Comparison of ENCODE assay signal across 9 mouse cellular contexts in the genomic region with DNA sequence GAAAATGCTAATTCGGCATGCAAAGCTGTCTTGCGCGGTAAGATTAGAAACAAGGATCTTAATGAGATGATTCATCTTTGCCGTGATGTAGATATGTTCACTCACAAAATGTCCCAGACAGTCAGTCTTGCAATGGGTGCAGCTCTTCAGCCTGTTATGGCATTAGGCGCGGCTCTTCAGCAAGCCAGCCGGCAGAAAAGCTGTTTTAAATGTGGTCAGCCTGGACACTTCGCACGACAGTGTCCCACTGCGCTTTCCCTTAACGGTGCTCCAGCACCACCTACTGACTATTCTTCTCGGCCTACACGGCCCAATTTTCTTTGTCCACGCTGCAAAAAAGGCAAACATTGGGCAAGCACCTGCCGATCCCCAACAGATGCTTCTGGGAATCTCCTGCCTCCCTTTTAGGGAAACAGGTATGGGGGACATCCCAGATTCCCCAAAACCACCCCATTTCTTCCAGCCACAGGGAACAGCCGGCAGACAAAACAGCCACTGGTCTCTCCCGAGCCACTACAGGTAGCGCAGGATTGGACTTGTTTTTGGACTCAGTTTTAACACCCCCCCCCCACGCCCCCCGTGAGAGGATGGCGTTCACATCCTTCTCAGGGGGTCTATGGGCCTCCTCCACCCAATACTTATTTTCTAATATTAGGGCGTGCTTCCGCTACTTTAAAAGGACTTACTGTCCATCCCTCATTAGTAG. TPM values are rescaled to one million over a fixed set of nuclear protein-coding genes. Genes with fewer than 3 reads are reported as not detected.
DNase-seq lines count a peak whose midpoint lies in the region; ATAC-seq lines count a peak whose summit lies in the region.
"Had no signal": no experiment of that assay in that cellular context is flagged by ENCODE, and none has a peak within 500 bp of the region (broad histone marks: within the 10 kb centered on the region; RNA-seq: fewer than 3 reads in every experiment).

No protein-coding gene starts in this region.

- peak; percentile 76 for ATAC-seq in forebrain, embryonic 15.5 days (replicated peaks)
- peak; percentile 82 for ATAC-seq in hindbrain, embryonic 16.5 days
- ATAC-seq in stomach, embryonic 16.5 days (ENCODE audit: insufficient read depth, low FRiP score) = peak; percentile 75; the same call in 1 of the 2 replicates

- H3K27ac ChIP-seq in forebrain, embryonic 15.5 days (replicated peaks) = peak overlapping the region; percentile 73
- H3K27ac ChIP-seq in hindbrain, embryonic 16.5 days (ENCODE audit: low read depth, low read length) = peak overlapping the region; percentile 46
- no peak overlapping the region for H3K27ac ChIP-seq in stomach, embryonic 16.5 days (ENCODE audit: low read length)

- peak overlapping the region; percentile 63 for H3K4me3 ChIP-seq in forebrain, embryonic 15.5 days
- peak overlapping the region; percentile 71 for H3K4me3 ChIP-seq in hindbrain, embryonic 16.5 days (ENCODE audit: low read length)
- peak overlapping the region; percentile 60 for H3K4me3 ChIP-seq in stomach, embryonic 16.5 days (replicated peaks; ENCODE audit: low read length)

- peak overlapping the region; percentile 89 for H3K4me2 ChIP-seq in forebrain, embryonic 15.5 days (replicated peaks)
- H3K4me2 ChIP-seq in hindbrain, embryonic 16.5 days (ENCODE audit: low read length) = peak overlapping the region; percentile 93
- peak overlapping the region; percentile 83 for H3K4me2 ChIP-seq in stomach, embryonic 16.5 days (ENCODE audit: low read depth, low read length)

- peak; percentile 35 for DNase-seq in NIH3T3 (ENCODE audit: low read depth)
- DNase-seq in c-Kit-positive CD71-positive TER-119-positive erythroid progenitor cells, embryonic 14.5 days (ENCODE audit: low spot score) = peak; percentile 4
- DNase-seq in left cerebral cortex, postnatal 14 days (ENCODE audit: low spot score in 2 of 2) = peak; percentile 21 to 26
- peak; percentile 57 for DNase-seq in mesoderm, embryonic 11.5 days (ENCODE audit: low read depth, low spot score)
- no peak for DNase-seq in thymus, postnatal 36 days

- peaks cover 15% of the 10 kb centered on the region for H3K4me1 ChIP-seq in forebrain, embryonic 15.5 days
- peaks cover 10% of the 10 kb centered on the region for H3K4me1 ChIP-seq in hindbrain, embryonic 16.5 days (ENCODE audit: control insufficient read depth, insufficient read depth, low read depth, low read length)
- peaks cover 5% of the 10 kb centered on the region; the same call in 1 of the 2 replicates for H3K4me1 ChIP-seq in stomach, embryonic 16.5 days (ENCODE audit: control insufficient read depth, insufficient read depth, low read length)

- WGBS in forebrain, embryonic 15.5 days = 21% methylated on average over 23 of the region's 23 CpGs
- WGBS in hindbrain, embryonic 16.5 days = 21% methylated on average over 23 of the region's 23 CpGs
- 18% methylated on average over 23 of the region's 23 CpGs for WGBS in stomach, embryonic 16.5 days

- no peaks in the 10 kb centered on the region for H3K36me3 ChIP-seq in forebrain, embryonic 15.5 days
- no peaks in the 10 kb centered on the region for H3K36me3 ChIP-seq in hindbrain, embryonic 16.5 days (ENCODE audit: control insufficient read depth, insufficient read depth, low read length)
- H3K36me3 ChIP-seq in stomach, embryonic 16.5 days (ENCODE audit: control insufficient read depth, insufficient read depth, low read length) = no peaks in the 10 kb centered on the region

- intact Hi-C loops in left cerebral cortex, postnatal 14 days (cut with DNase I) = loop anchor here (10.0 kb wide), 1 partner anchor 220 kb away; a partner anchor contains a TSS

- no peaks in the 10 kb centered on the region for H3K9me3 ChIP-seq in forebrain, embryonic 15.5 days
- H3K9me3 ChIP-seq in hindbrain, embryonic 16.5 days (ENCODE audit: control insufficient read depth, low read length) = no peaks in the 10 kb centered on the region
- no peaks in the 10 kb centered on the region for H3K9me3 ChIP-seq in stomach, embryonic 16.5 days (replicated peaks; ENCODE audit: control insufficient read depth, low read length)

- H3K27me3 ChIP-seq in forebrain, embryonic 15.5 days = peaks cover 13% of the 10 kb centered on the region
- no peaks in the 10 kb centered on the region for H3K27me3 ChIP-seq in hindbrain, embryonic 16.5 days (replicated peaks; ENCODE audit: control insufficient read depth, insufficient read depth, low read length)
- no peaks in the 10 kb centered on the region; the same call in 1 of the 2 replicates for H3K27me3 ChIP-seq in stomach, embryonic 16.5 days (ENCODE audit: control insufficient read depth, insufficient read depth, low read length)

- peak overlapping the region; percentile 24; the same call in 1 of the 2 replicates for H3K9ac ChIP-seq in forebrain, embryonic 15.5 days (replicated peaks)
- peak overlapping the region; percentile 2 for H3K9ac ChIP-seq in hindbrain, embryonic 16.5 days (ENCODE audit: low read depth, low read length)
- H3K9ac ChIP-seq in stomach, embryonic 16.5 days (ENCODE audit: low read length) = peak overlapping the region; percentile 19; the same call in 1 of the 2 replicates

RNA-seq across cellular contexts. Expression of a gene that starts 11.1 kb away (rescaled TPM):
- not detected in 2 replicates for polyA plus RNA-seq in forebrain, embryonic 15.5 days (2015; fragmentation: Nextera tagmentation; extraction: Ambion mirVana)
- polyA plus RNA-seq in hindbrain, embryonic 16.5 days (2015; fragmentation: Nextera tagmentation; extraction: Ambion mirVana) = not detected in 2 replicates
- total RNA-seq in left cerebral cortex, postnatal 14 days (2021) = not detected
- not detected in 2 replicates for polyA plus RNA-seq in stomach, embryonic 16.5 days (2015; fragmentation: Nextera tagmentation; extraction: Ambion mirVana)
- total RNA-seq: neutrophil, adult 5-6 weeks had no signal

RNA-seq across cellular contexts. Expression of a gene that starts 11.6 kb away (rescaled TPM):
- polyA plus RNA-seq in forebrain, embryonic 15.5 days (2015; fragmentation: Nextera tagmentation; extraction: Ambion mirVana) = not detected in 2 replicates
- not detected in 2 replicates for polyA plus RNA-seq in hindbrain, embryonic 16.5 days (2015; fragmentation: Nextera tagmentation; extraction: Ambion mirVana)
- not detected for total RNA-seq in left cerebral cortex, postnatal 14 days (2021)
- not detected in 2 replicates for polyA plus RNA-seq in stomach, embryonic 16.5 days (2015; fragmentation: Nextera tagmentation; extraction: Ambion mirVana)
- total RNA-seq: neutrophil, adult 5-6 weeks had no signal

RNA-seq across cellular contexts. Expression of a gene that starts 18.1 kb away (rescaled TPM):
- not detected in 2 replicates for polyA plus RNA-seq in forebrain, embryonic 15.5 days (2015; fragmentation: Nextera tagmentation; extraction: Ambion mirVana)
- not detected in 2 replicates for polyA plus RNA-seq in hindbrain, embryonic 16.5 days (2015; fragmentation: Nextera tagmentation; extraction: Ambion mirVana)
- total RNA-seq in left cerebral cortex, postnatal 14 days (2021) = not detected
- not detected in 2 replicates for polyA plus RNA-seq in stomach, embryonic 16.5 days (2015; fragmentation: Nextera tagmentation; extraction: Ambion mirVana)
- total RNA-seq: neutrophil, adult 5-6 weeks had no signal

RNA-seq across cellular contexts. Expression of a gene that starts 27.1 kb away (rescaled TPM):
- polyA plus RNA-seq in forebrain, embryonic 15.5 days (2015; fragmentation: Nextera tagmentation; extraction: Ambion mirVana) = not detected in 2 replicates
- polyA plus RNA-seq in hindbrain, embryonic 16.5 days (2015; fragmentation: Nextera tagmentation; extraction: Ambion mirVana) = not detected in 2 replicates
- not detected for total RNA-seq in left cerebral cortex, postnatal 14 days (2021)
- not detected in 2 replicates for polyA plus RNA-seq in stomach, embryonic 16.5 days (2015; fragmentation: Nextera tagmentation; extraction: Ambion mirVana)
- total RNA-seq: neutrophil, adult 5-6 weeks had no signal

RNA-seq across cellular contexts. Expression of a gene that starts 44.4 kb away (rescaled TPM):
- not detected in 2 replicates for polyA plus RNA-seq in forebrain, embryonic 15.5 days (2015; fragmentation: Nextera tagmentation; extraction: Ambion mirVana)
- polyA plus RNA-seq in hindbrain, embryonic 16.5 days (2015; fragmentation: Nextera tagmentation; extraction: Ambion mirVana) = not detected in 2 replicates
- not detected for total RNA-seq in left cerebral cortex, postnatal 14 days (2021)
- polyA plus RNA-seq in stomach, embryonic 16.5 days (2015; fragmentation: Nextera tagmentation; extraction: Ambion mirVana) = not detected in 2 replicates
- total RNA-seq: neutrophil, adult 5-6 weeks had no signal

Comparison
In these comparisons a context has a peak if more than half of its experiments do, and no peak if none do; other contexts are left out.
1. DNase-seq: peak in NIH3T3 (single experiment), c-Kit-positive CD71-positive TER-119-positive erythroid progenitor cells, embryonic 14.5 days (single experiment), left cerebral cortex, postnatal 14 days (2 of 2) and mesoderm, embryonic 11.5 days (single experiment); none in thymus, postnatal 36 days (0 of 2).
2. Peak in every context shown above with its lines, with median percentiles within 50 percentile points of each other: ATAC-seq, H3K4me2 ChIP-seq, H3K4me3 ChIP-seq and H3K9ac ChIP-seq.